Mouse (Mus musculus) embryo, embryonic 9.5 days (tissue): Measurements from ENCODE around the gene Usp33.
A peak's percentile ranks its signal among the peaks of the same experiment; 100 is the strongest.

ENCODE experiments used
- DNase-seq: peaks from one replicate; pipeline ENCODE4 v3.0.0-alpha.2; 2017; ENCODE audit errors: extremely low spot score

Usp33 gene

GRCm38 (mm10) chr3:152342961-152343517 lies 3.2 kb upstream of the Usp33 start:
- DNase-seq: no peak

- no peak for DNase-seq
Observed at GRCm38 (mm10) chr3:152346633-152347141, 409 bp downstream of the Usp33 start.

- no peak for DNase-seq
Observed at GRCm38 (mm10) chr3:152347227-152347626, 949 bp downstream of the Usp33 start.

GRCm38 (mm10) chr3:152348011-152348830 lies 1.9 kb downstream of the Usp33 start:
- DNase-seq: no peak

GRCm38 (mm10) chr3:152350431-152350830 lies 4.2 kb downstream of the Usp33 start:
- DNase-seq: no peak

- DNase-seq: no peak
Observed at GRCm38 (mm10) chr3:152350966-152351365, 4.7 kb downstream of the Usp33 start.

GRCm38 (mm10) chr3:152352289-152352688 lies 6.0 kb downstream of the Usp33 start:
- no peak for DNase-seq

GRCm38 (mm10) chr3:152353434-152354177 lies 7.3 kb downstream of the Usp33 start:
- no peak for DNase-seq

- DNase-seq: no peak
Observed at GRCm38 (mm10) chr3:152355361-152355760, 9.1 kb downstream of the Usp33 start.

- DNase-seq: no peak
Observed at GRCm38 (mm10) chr3:152356751-152357150, 10.5 kb downstream of the Usp33 start.

- no peak for DNase-seq
Observed at GRCm38 (mm10) chr3:152359151-152359550, 12.9 kb downstream of the Usp33 start.

GRCm38 (mm10) chr3:152364181-152364580 lies 17.9 kb downstream of the Usp33 start:
- no peak for DNase-seq

- DNase-seq: no peak
Observed at GRCm38 (mm10) chr3:152376063-152376462, 29.8 kb downstream of the Usp33 start.

GRCm38 (mm10) chr3:152384106-152384505 lies 37.8 kb downstream of the Usp33 start:
- DNase-seq: no peak

- peak; percentile 92 for DNase-seq
Observed at GRCm38 (mm10) chr3:152395350-152396277, 49.3 kb downstream of the Usp33 start, which contains the start of gene Zzz3. TSS of gene Zzz3 (plus strand) at chr3:152395473.

- DNase-seq: peak; percentile 97
Observed at GRCm38 (mm10) chr3:152396278-152396987, 50.2 kb downstream of the Usp33 start.

GRCm38 (mm10) chr3:152396988-152397314 lies 50.7 kb downstream of the Usp33 start:
- DNase-seq: no peak

- DNase-seq: no peak
Observed at GRCm38 (mm10) chr3:152397335-152397940, 51.2 kb downstream of the Usp33 start.

GRCm38 (mm10) chr3:152400441-152400840 lies 54.2 kb downstream of the Usp33 start:
- no peak for DNase-seq

- no peak for DNase-seq
Observed at GRCm38 (mm10) chr3:152400875-152401274, 54.6 kb downstream of the Usp33 start.
